In the genomic region with DNA sequence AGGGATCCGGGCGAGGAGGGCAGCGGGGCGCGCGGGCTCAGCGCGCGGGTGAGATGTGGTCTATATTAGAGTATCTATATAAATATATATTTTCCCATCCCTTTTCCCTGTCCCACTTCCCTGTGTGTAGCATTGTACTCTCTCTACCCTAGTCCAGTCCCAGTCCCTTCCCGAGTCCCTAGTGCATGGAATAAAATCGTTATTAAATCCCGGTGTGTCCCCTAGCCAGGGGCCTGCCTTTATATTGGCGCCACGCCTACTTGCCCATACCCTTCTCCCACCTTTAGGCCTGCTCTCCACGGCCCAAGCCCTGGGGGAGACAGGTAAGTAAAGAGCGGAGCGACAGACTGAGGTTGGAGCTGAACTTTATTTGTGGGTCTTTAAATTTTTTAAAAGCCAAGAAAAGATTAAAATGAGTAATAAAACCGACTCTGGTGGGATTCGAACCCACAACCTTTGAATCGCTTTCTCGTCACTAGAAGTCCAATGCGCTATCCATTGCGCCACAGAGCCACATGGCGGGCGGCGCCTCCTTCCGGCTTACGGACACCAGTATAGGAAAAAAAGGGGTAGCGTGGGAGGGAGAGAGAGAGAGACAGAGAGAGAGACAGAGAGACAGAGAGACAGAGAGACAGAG, we compare ENCODE assay signal across 8 mouse cellular contexts. TPM values are rescaled to one million over a fixed set of nuclear protein-coding genes. Genes with fewer than 3 reads are reported as not detected.
A peak's percentile ranks its signal among the peaks of the same experiment; 100 is the strongest.
DNase-seq lines count a peak whose midpoint lies in the region; ATAC-seq lines count a peak whose summit lies in the region.

No protein-coding gene starts in this region.

- under 1% methylated on average over 29 of the region's 29 CpGs for WGBS in hindbrain, embryonic 15.5 days

- peaks cover 9% of the 10 kb centered on the region for H3K27me3 ChIP-seq in hindbrain, embryonic 15.5 days

- peak; percentile 2 for ATAC-seq in hindbrain, embryonic 15.5 days (ENCODE audit: low FRiP score, low read depth)

- H3K4me2 ChIP-seq in hindbrain, embryonic 15.5 days = peak overlapping the region; percentile 98

- peak overlapping the region; percentile 89 for H3K4me3 ChIP-seq in hindbrain, embryonic 15.5 days

- peak overlapping the region; percentile 70 for H3K9ac ChIP-seq in hindbrain, embryonic 15.5 days

- peak overlapping the region; percentile 79 for H3K27ac ChIP-seq in hindbrain, embryonic 15.5 days (replicated peaks)

- peak; percentile 97 for DNase-seq in NIH3T3 (ENCODE audit: low read depth)
- peak; percentile 97 for DNase-seq in cerebellum, adult 9-10 months
- peak; percentile 90 to 94 for DNase-seq in frontal cortex, postnatal 14 days (ENCODE audit: low spot score in 2 of 2)
- DNase-seq in layer of hippocampus, postnatal 36 days = peak; percentile 91
- peak; percentile 91 for DNase-seq in lung, postnatal 25 days (ENCODE audit: low spot score)
- peak; percentile 85 for DNase-seq in retina, postnatal 7 days (ENCODE audit: low read depth, low spot score)
- DNase-seq in urinary bladder, postnatal 14 days (ENCODE audit: low spot score) = peak; percentile 88

- H3K9me3 ChIP-seq in hindbrain, embryonic 15.5 days = no peaks in the 10 kb centered on the region

- H3K36me3 ChIP-seq in hindbrain, embryonic 15.5 days = no peaks in the 10 kb centered on the region

- peaks cover 50% of the 10 kb centered on the region for H3K4me1 ChIP-seq in hindbrain, embryonic 15.5 days (replicated peaks)

RNA-seq across cellular contexts. Expression of a gene that starts 0.8 kb away (rescaled TPM):
- polyA plus RNA-seq in hindbrain, embryonic 15.5 days (2015; fragmentation: Nextera tagmentation; extraction: Ambion mirVana) = 0.40 and 0.42 TPM in 2 replicates
- 1 to 10 TPM in 1 of 2 experiments, under 1 TPM in 1; 0.96 to 1.2 TPM for total RNA-seq in layer of hippocampus, postnatal 36 days (2021)

RNA-seq across cellular contexts. Expression of a gene that starts 2.5 kb away (rescaled TPM):
- polyA plus RNA-seq in hindbrain, embryonic 15.5 days (2015; fragmentation: Nextera tagmentation; extraction: Ambion mirVana) = 4.7 and 6.5 TPM in 2 replicates
- 1 to 10 TPM; 6.6 to 6.9 TPM for total RNA-seq in layer of hippocampus, postnatal 36 days (2021)

RNA-seq across cellular contexts. Expression of a gene that starts 3.0 kb away (rescaled TPM):
- 0.87 and 0.98 TPM in 2 replicates for polyA plus RNA-seq in hindbrain, embryonic 15.5 days (2015; fragmentation: Nextera tagmentation; extraction: Ambion mirVana)
- 1 to 10 TPM in 1 of 2 experiments, under 1 TPM in 1; 0.68 to 1.1 TPM for total RNA-seq in layer of hippocampus, postnatal 36 days (2021)

RNA-seq across cellular contexts. Expression of a gene that starts 28.2 kb away (rescaled TPM):
- polyA plus RNA-seq in hindbrain, embryonic 15.5 days (2015; fragmentation: Nextera tagmentation; extraction: Ambion mirVana) = 10.0 and 10.1 TPM in 2 replicates
- 10 to 100 TPM; 78.2 to 92.8 TPM for total RNA-seq in layer of hippocampus, postnatal 36 days (2021)

RNA-seq across cellular contexts. Expression of a gene that starts 33.6 kb away (rescaled TPM):
- 0.35 and 0.72 TPM in 2 replicates for polyA plus RNA-seq in hindbrain, embryonic 15.5 days (2015; fragmentation: Nextera tagmentation; extraction: Ambion mirVana)
- total RNA-seq in layer of hippocampus, postnatal 36 days (2021) = 1 to 10 TPM; 5.8 to 7.4 TPM

Comparison
In these comparisons a context has a peak if more than half of its experiments do, and no peak if none do; other contexts are left out.
1. Peak in every context shown above with its lines: DNase-seq, ATAC-seq, H3K4me3 ChIP-seq and H3K27ac ChIP-seq.